Mouse (Mus musculus): Measurements from ENCODE around the gene Ftl1. TPM values are rescaled to one million over a fixed set of nuclear protein-coding genes. Genes with fewer than 3 reads are reported as not detected.
A peak's percentile ranks its signal among the peaks of the same experiment; 100 is the strongest.
"Not testable (repeated sequence)": the region's sequence is repeated elsewhere in the genome, so short reads cannot be mapped to it uniquely, and the experiment has no call there.

The Ftl1 gene
- total and polyA plus RNA-seq, 2 experiments from 2014 or later: 1,107 to 2,163 TPM

GRCm38 (mm10) chr7:45488293-45489204 is 28.9 kb upstream of the Ftl1 start, which contains the start of gene Dhdh:
Gene Dhdh (minus strand): TSS chr7:45488805.
- H3K4me1 ChIP-seq (ENCODE audit: control insufficient read depth, insufficient read depth): peaks cover 11% of the 10 kb centered on the region; the same call in 1 of the 2 replicates
- peak within 1 kb of the TSS; percentile 69 for H3K4me2 ChIP-seq (ENCODE audit: low read depth, low read length)
- H3K4me3 ChIP-seq (ENCODE audit: low read depth, low read length): peak within 1 kb of the TSS; percentile 49
- DNase-seq (ENCODE audit: low spot score) (no peak), ATAC-seq (ENCODE audit: insufficient read depth, low read depth) (peak; percentile 55)
- H3K9me3 ChIP-seq (replicated peaks; ENCODE audit: control insufficient read depth, low read length): no peaks in the 10 kb centered on the region
- peak within 1 kb of the TSS; percentile 59 for H3K9ac ChIP-seq (replicated peaks; ENCODE audit: low read depth, low read length)
- peak within 1 kb of the TSS; percentile 18 for H3K27ac ChIP-seq (ENCODE audit: low read depth)
- no peaks in the 10 kb centered on the region for H3K27me3 ChIP-seq (ENCODE audit: control insufficient read depth, insufficient read depth, low read length)
- H3K36me3 ChIP-seq (replicated peaks; ENCODE audit: control insufficient read depth, insufficient read depth, low read length): peaks cover 7% of the 10 kb centered on the region
- TF ChIP-seq EP300 (IDR thresholded peaks at IDR 0.05; ENCODE audit: low read depth): no peak
- TF ChIP-seq CTCF (IDR thresholded peaks at IDR 0.05; ENCODE audit: low read depth): no peak
- 11% methylated on average over 38 of the region's 38 CpGs for WGBS

- no peak for DNase-seq (ENCODE audit: low spot score)
- ATAC-seq (ENCODE audit: insufficient read depth, low read depth): no peak
- Histone ChIP-seq H3K27me3 (ENCODE audit: control insufficient read depth, insufficient read depth, low read length) (no peaks in the 10 kb centered on the region), H3K9me3 (replicated peaks; ENCODE audit: control insufficient read depth, low read length) (no peaks in the 10 kb centered on the region), H3K4me2 (ENCODE audit: low read depth, low read length) (peak overlapping the region; percentile 69), H3K9ac (replicated peaks; ENCODE audit: low read depth, low read length) (no peak overlapping the region), H3K4me1 (ENCODE audit: control insufficient read depth, insufficient read depth) (peaks cover 7% of the 10 kb centered on the region; the same call in 1 of the 2 replicates), H3K36me3 (replicated peaks; ENCODE audit: control insufficient read depth, insufficient read depth, low read length) (peaks cover under 1% of the 10 kb centered on the region), H3K4me3 (ENCODE audit: low read depth, low read length) (peak overlapping the region; percentile 49), H3K27ac (ENCODE audit: low read depth) (no peak overlapping the region)
- TF ChIP-seq CTCF (IDR thresholded peaks at IDR 0.05; ENCODE audit: low read depth) (no peak), EP300 (IDR thresholded peaks at IDR 0.05; ENCODE audit: low read depth) (no peak)
- 57% methylated on average over 11 of the region's 11 CpGs for WGBS
Measured at GRCm38 (mm10) chr7:45487861-45488292, 28.2 kb upstream of the Ftl1 start.

GRCm38 (mm10) chr7:45486761-45487415 is 27.2 kb upstream of the Ftl1 start, which contains the start of gene Gm45808:
Gene Gm45808 (minus strand): TSS chr7:45486811.
- ATAC-seq (ENCODE audit: insufficient read depth, low read depth) (no peak), DNase-seq (ENCODE audit: low spot score) (no peak)
- no peak within 1 kb of the TSS for H3K4me3 ChIP-seq (ENCODE audit: low read depth, low read length)
- no peaks in the 10 kb centered on the region for H3K9me3 ChIP-seq (replicated peaks; ENCODE audit: control insufficient read depth, low read length)
- H3K27ac ChIP-seq (ENCODE audit: low read depth): no peak within 1 kb of the TSS
- no peak within 1 kb of the TSS for H3K4me2 ChIP-seq (ENCODE audit: low read depth, low read length)
- WGBS: 84% methylated on average over 12 of the region's 12 CpGs
- TF ChIP-seq CTCF (IDR thresholded peaks at IDR 0.05; ENCODE audit: low read depth): no peak
- no peak for TF ChIP-seq EP300 (IDR thresholded peaks at IDR 0.05; ENCODE audit: low read depth)
- H3K4me1 ChIP-seq (ENCODE audit: control insufficient read depth, insufficient read depth): no peaks in the 10 kb centered on the region
- H3K27me3 ChIP-seq (ENCODE audit: control insufficient read depth, insufficient read depth, low read length): no peaks in the 10 kb centered on the region
- no peak within 1 kb of the TSS for H3K9ac ChIP-seq (replicated peaks; ENCODE audit: low read depth, low read length)
- no peaks in the 10 kb centered on the region for H3K36me3 ChIP-seq (replicated peaks; ENCODE audit: control insufficient read depth, insufficient read depth, low read length)

- no peaks in the 10 kb centered on the region for H3K9me3 ChIP-seq (replicated peaks; ENCODE audit: control insufficient read depth, low read length)
- ATAC-seq (ENCODE audit: insufficient read depth, low read depth) (no peak), DNase-seq (ENCODE audit: low spot score) (no peak)
- H3K27me3 ChIP-seq (ENCODE audit: control insufficient read depth, insufficient read depth, low read length): no peaks in the 10 kb centered on the region
- 47% methylated on average over 7 of the region's 7 CpGs for whole genome bisulfite sequencing
- H3K9ac ChIP-seq (replicated peaks; ENCODE audit: low read depth, low read length): no peak overlapping the region
- no peaks in the 10 kb centered on the region for H3K36me3 ChIP-seq (replicated peaks; ENCODE audit: control insufficient read depth, insufficient read depth, low read length)
- TF ChIP-seq CTCF (IDR thresholded peaks at IDR 0.05; ENCODE audit: low read depth) (no peak), EP300 (IDR thresholded peaks at IDR 0.05; ENCODE audit: low read depth) (no peak)
- H3K27ac ChIP-seq (ENCODE audit: low read depth): no peak overlapping the region
- H3K4me1 ChIP-seq (ENCODE audit: control insufficient read depth, insufficient read depth): no peaks in the 10 kb centered on the region
- no peak overlapping the region for H3K4me3 ChIP-seq (ENCODE audit: low read depth, low read length)
- H3K4me2 ChIP-seq (ENCODE audit: low read depth, low read length): no peak overlapping the region
Measured at GRCm38 (mm10) chr7:45486158-45486557, 26.5 kb upstream of the Ftl1 start.

GRCm38 (mm10) chr7:45484985-45485384 is 25.3 kb upstream of the Ftl1 start:
- H3K36me3 ChIP-seq (replicated peaks; ENCODE audit: control insufficient read depth, insufficient read depth, low read length); H3K27me3 ChIP-seq (ENCODE audit: control insufficient read depth, insufficient read depth, low read length); H3K27ac ChIP-seq (ENCODE audit: low read depth); H3K4me1 ChIP-seq (ENCODE audit: control insufficient read depth, insufficient read depth); H3K9me3 ChIP-seq (replicated peaks; ENCODE audit: control insufficient read depth, low read length); H3K9ac ChIP-seq (replicated peaks; ENCODE audit: low read depth, low read length); DNase-seq (ENCODE audit: low spot score); H3K4me2 ChIP-seq (ENCODE audit: low read depth, low read length); ATAC-seq (ENCODE audit: insufficient read depth, low read depth); H3K4me3 ChIP-seq (ENCODE audit: low read depth, low read length): not testable (repeated sequence)
- WGBS: 90% methylated on average over 5 of the region's 5 CpGs
